Comparison of ENCODE assay signal across 8 mouse cellular contexts in the genomic region with DNA sequence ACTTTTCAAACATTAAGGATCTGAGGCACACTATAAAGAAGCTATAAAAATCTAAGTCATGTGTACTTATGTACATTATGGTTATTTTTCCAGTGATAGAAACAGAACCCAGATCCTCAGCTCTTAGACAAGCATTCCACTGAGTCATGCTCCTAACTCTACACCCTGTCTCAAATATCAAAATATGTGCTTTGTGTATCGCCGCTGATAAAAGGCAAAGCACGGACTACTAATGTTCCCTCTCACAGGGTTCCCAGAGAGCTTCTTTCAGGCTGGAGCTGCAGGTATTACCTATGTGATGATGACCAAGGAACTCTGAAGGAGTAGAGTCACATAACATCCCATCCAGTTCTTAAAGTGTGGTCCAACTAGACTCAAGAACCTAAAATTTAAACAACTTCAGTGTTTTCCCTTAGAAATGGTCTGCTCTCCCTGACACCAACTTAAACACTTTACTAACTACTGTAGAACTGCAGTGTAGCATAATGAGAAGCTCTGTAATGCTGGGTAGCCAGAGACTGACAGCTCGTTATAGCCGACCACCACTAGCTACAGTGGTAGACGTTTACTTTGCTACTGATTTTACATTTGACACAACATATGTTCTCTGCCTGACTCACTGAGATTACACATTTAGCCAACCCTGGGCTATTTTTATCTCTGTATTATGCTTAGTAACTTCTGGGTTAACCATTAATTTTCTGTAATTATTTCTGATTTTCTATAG.
A peak's percentile ranks its signal among the peaks of the same experiment; 100 is the strongest.
DNase-seq lines count a peak whose midpoint lies in the region; ATAC-seq and TF ChIP-seq lines count a peak whose summit lies in the region.
"Had no signal": no experiment of that assay in that cellular context is flagged by ENCODE, and none has a peak within 500 bp of the region (broad histone marks: within the 10 kb centered on the region; RNA-seq: fewer than 3 reads in every experiment).

No protein-coding gene starts in this region.

- no peaks in the 10 kb centered on the region for H3K27me3 ChIP-seq in intestine, embryonic 15.5 days (replicated peaks)
- H3K27me3 ChIP-seq in intestine, postnatal 0 days (replicated peaks; ENCODE audit: control insufficient read depth, insufficient read depth, low read length): no peaks in the 10 kb centered on the region
- no peaks in the 10 kb centered on the region for H3K27me3 ChIP-seq in Patski
- no peaks in the 10 kb centered on the region for H3K27me3 ChIP-seq in liver, postnatal 0 days (ENCODE audit: insufficient read depth, low read length)

- H3K36me3 ChIP-seq in intestine, embryonic 15.5 days: 0 out of 2 replicates have a peak, but pooled peaks cover 3% of the 10 kb centered on the region
- peaks cover 19% of the 10 kb centered on the region for H3K36me3 ChIP-seq in intestine, postnatal 0 days (ENCODE audit: control insufficient read depth, insufficient read depth)
- peaks cover 15% of the 10 kb centered on the region for H3K36me3 ChIP-seq in liver, postnatal 0 days (replicated peaks; ENCODE audit: insufficient read depth, low read length)

- in situ Hi-C loops in Patski (cut with MboI; ENCODE audit: low pct_unique_long_range_greater_than_20kb): no loop called here

- no peak overlapping the region for H3K4me3 ChIP-seq in intestine, embryonic 15.5 days (replicated peaks)
- H3K4me3 ChIP-seq in intestine, postnatal 0 days (ENCODE audit: low read depth, low read length): no peak overlapping the region
- no peak overlapping the region for H3K4me3 ChIP-seq in liver, postnatal 0 days (ENCODE audit: low read depth, low read length)

- H3K9ac ChIP-seq in intestine, embryonic 15.5 days: no peak overlapping the region
- H3K9ac ChIP-seq in intestine, postnatal 0 days (ENCODE audit: low read depth, low read length): no peak overlapping the region
- no peak overlapping the region for H3K9ac ChIP-seq in liver, postnatal 0 days (replicated peaks)

- 0 out of 2 replicates have a peak, but pooled peaks have one; percentile 18 for ATAC-seq in intestine, embryonic 15.5 days
- no peak for ATAC-seq in intestine, postnatal 0 days
- ATAC-seq in Patski: peak; percentile 91
- peak; percentile 38 for ATAC-seq in common myeloid progenitor, adult 5-6 weeks (replicated peaks; ENCODE audit: low read depth, poor library complexity, severe bottlenecking)
- peak; percentile 25; the same call in 1 of the 2 replicates for ATAC-seq in liver, postnatal 0 days

- H3K4me2 ChIP-seq in intestine, embryonic 15.5 days (replicated peaks): no peak overlapping the region
- no peak overlapping the region for H3K4me2 ChIP-seq in intestine, postnatal 0 days (replicated peaks; ENCODE audit: low read depth)
- H3K4me2 ChIP-seq in liver, postnatal 0 days (ENCODE audit: low read depth, low read length): no peak overlapping the region

- no peak for TF ChIP-seq EP300 in liver, postnatal 0 days (IDR thresholded peaks at IDR 0.05; ENCODE audit: low read depth)

- WGBS in intestine, embryonic 15.5 days: 67% methylated on average over 6 of the region's 6 CpGs
- WGBS in intestine, postnatal 0 days: 57% methylated on average over 6 of the region's 6 CpGs
- WGBS in liver, postnatal 0 days (ENCODE audit: insufficient replicate concordance): 44% methylated on average over 6 of the region's 6 CpGs

- TF ChIP-seq CTCF in intestine, postnatal 0 days (IDR thresholded peaks at IDR 0.05; ENCODE audit: low read depth): no peak
- no peak for TF ChIP-seq CTCF in Patski (IDR thresholded peaks at IDR 0.05)
- TF ChIP-seq CTCF in liver, postnatal 0 days (IDR thresholded peaks at IDR 0.05; ENCODE audit: low read depth): no peak

- DNase-seq in Patski (ENCODE audit: low read depth, low spot score): no peak
- no peak for DNase-seq in liver, postnatal 0 days
- DNase-seq in adrenal gland, postnatal 36 days: no peak
- no peak for DNase-seq in gastrocnemius, postnatal 25 days
- DNase-seq: heart, adult 18-20 months had no signal

- CTCF ChIA-PET in Patski (lab: Charles Lee): interaction anchor here (0.7 to 4.4 kb wide), 15 partner anchors 10 to 195 kb away, joined by 3 to 29 read pairs (median 5); no protein-coding TSS in a partner anchor

- H3K4me1 ChIP-seq in intestine, embryonic 15.5 days (replicated peaks): peaks cover 3% of the 10 kb centered on the region; the same call in 1 of the 2 replicates
- no peaks in the 10 kb centered on the region; the same call in 1 of the 2 replicates for H3K4me1 ChIP-seq in intestine, postnatal 0 days (replicated peaks; ENCODE audit: control insufficient read depth, insufficient read depth, low read length)
- H3K4me1 ChIP-seq in liver, postnatal 0 days (ENCODE audit: insufficient read depth): peaks cover 7% of the 10 kb centered on the region

- no peaks in the 10 kb centered on the region for H3K9me3 ChIP-seq in intestine, embryonic 15.5 days
- H3K9me3 ChIP-seq in intestine, postnatal 0 days (ENCODE audit: control insufficient read depth): no peaks in the 10 kb centered on the region
- H3K9me3 ChIP-seq in liver, postnatal 0 days (ENCODE audit: low read length): no peaks in the 10 kb centered on the region

- POLR2A ChIA-PET in Patski (lab: Charles Lee): interaction anchor here (0.6 to 1.6 kb wide), 4 partner anchors 9 to 42 kb away, joined by 3 read pairs; no protein-coding TSS in a partner anchor

- no peak overlapping the region for H3K27ac ChIP-seq in intestine, embryonic 15.5 days
- H3K27ac ChIP-seq in intestine, postnatal 0 days (ENCODE audit: low read depth, low read length): no peak overlapping the region
- H3K27ac ChIP-seq in liver, postnatal 0 days (ENCODE audit: low read depth): no peak overlapping the region
